Mouse (Mus musculus): ENCODE measurements around the gene 4933425L06Rik.

Gene 4933425L06Rik

GRCm38 (mm10) chr13:105081862-105082261 is at the start of gene 4933425L06Rik:
4933425L06Rik (plus strand) TSS chr13:105082122.
- no peak for DNase-seq (ENCODE audit: low read depth in 2 of 2, low spot score in 2 of 2)

- no peak for DNase-seq (ENCODE audit: low read depth in 2 of 2, low spot score in 2 of 2)
These were observed 44.1 kb upstream of the 4933425L06Rik start for GRCm38 (mm10) chr13:105037816-105038215.

- no peak for DNase-seq (ENCODE audit: low read depth in 2 of 2, low spot score in 2 of 2)
These were observed 43.6 kb upstream of the 4933425L06Rik start for GRCm38 (mm10) chr13:105038334-105038733.

- DNase-seq (ENCODE audit: low read depth in 2 of 2, low spot score in 2 of 2): no peak
These were observed 38.0 kb upstream of the 4933425L06Rik start for GRCm38 (mm10) chr13:105043882-105044281.

GRCm38 (mm10) chr13:105047377-105047776 is 34.5 kb upstream of the 4933425L06Rik start:
- DNase-seq (ENCODE audit: low read depth in 2 of 2, low spot score in 2 of 2): no peak

GRCm38 (mm10) chr13:105048662-105049061 is 33.3 kb upstream of the 4933425L06Rik start:
- no peak for DNase-seq (ENCODE audit: low read depth in 2 of 2, low spot score in 2 of 2)

- no peak for DNase-seq (ENCODE audit: low read depth in 2 of 2, low spot score in 2 of 2)
These were observed 30.5 kb upstream of the 4933425L06Rik start for GRCm38 (mm10) chr13:105051432-105051831.

DNA sequence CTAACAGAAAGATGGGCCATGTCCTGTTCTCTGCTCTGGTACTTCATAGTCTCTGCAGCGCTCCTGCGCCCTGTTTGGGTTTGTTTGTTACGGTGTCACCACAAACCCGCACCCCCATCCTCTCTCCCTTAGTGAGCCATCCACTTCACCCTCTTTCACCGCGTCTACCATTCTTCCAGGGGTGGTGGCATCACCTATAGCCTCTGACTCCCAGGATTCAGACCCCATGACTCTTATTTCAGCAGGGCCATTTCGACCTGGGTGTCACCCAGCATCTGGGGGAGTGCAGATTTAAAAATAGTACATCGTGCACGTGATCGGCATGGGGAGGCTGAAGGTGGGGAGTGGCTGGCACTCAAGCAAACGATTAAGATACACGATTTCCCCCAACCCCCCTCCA is 28.3 kb upstream of the 4933425L06Rik start:
- no peak for DNase-seq (ENCODE audit: low read depth in 2 of 2, low spot score in 2 of 2)

GRCm38 (mm10) chr13:105054181-105054940 is 27.6 kb upstream of the 4933425L06Rik start, which contains the start of gene Rgs7bp:
Rgs7bp (minus strand) TSS chr13:105054930.
- no peak for DNase-seq (ENCODE audit: low read depth in 2 of 2, low spot score in 2 of 2)

GRCm38 (mm10) chr13:105054941-105055309 is 27.0 kb upstream of the 4933425L06Rik start:
- no peak for DNase-seq (ENCODE audit: low read depth in 2 of 2, low spot score in 2 of 2)

- DNase-seq (ENCODE audit: low read depth in 2 of 2, low spot score in 2 of 2): no peak
These were observed 26.5 kb upstream of the 4933425L06Rik start for GRCm38 (mm10) chr13:105055374-105055773.

- no peak for DNase-seq (ENCODE audit: low read depth in 2 of 2, low spot score in 2 of 2)
These were observed 15.8 kb upstream of the 4933425L06Rik start for GRCm38 (mm10) chr13:105066119-105066518.

DNA sequence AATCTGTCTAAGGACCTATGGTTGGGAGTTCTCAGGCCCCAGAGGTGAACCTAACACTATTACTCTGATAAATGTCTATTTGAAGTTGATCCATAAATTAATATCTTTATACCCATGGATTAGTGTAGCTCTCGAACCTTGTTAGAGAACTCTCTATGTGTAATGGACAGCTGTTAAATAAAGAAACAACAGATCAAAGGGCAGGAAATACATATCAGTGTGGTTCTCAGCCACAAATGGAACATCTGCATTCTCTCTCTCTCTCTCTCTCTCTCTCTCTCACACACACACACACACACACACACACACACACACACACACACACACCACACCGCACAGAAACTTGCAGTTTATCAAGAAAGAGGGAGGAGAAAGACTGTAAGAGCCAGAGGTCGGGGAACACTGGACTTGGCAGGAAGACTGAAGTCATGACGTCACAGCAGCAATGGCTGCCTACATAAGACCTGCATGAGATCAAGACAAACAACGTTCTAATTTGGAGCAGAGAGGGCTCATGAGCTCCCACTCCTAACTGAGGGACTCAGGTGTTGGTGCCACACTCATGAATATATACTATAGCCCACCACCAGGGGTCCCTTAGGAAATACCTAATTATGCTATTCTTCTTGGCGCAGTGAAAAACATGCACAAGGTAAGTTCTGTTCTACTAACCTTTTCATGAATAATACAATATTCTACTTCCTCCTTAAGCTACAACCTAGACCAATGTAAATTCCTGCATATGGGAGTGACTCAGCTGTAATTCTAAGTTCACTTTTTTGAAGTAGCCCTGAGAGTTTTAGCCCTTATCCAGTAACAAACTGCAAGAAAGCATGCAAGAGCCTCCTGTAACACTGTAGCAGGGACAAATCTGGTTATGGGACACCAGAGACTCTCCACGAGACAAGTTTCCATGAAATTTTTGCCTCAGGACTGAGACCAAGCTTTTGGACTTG is 14.8 kb upstream of the 4933425L06Rik start:
- no peak for DNase-seq (ENCODE audit: low read depth in 2 of 2, low spot score in 2 of 2)

- DNase-seq (ENCODE audit: low read depth in 2 of 2, low spot score in 2 of 2): no peak
These were observed 7.4 kb downstream of the 4933425L06Rik start for GRCm38 (mm10) chr13:105089276-105089675.

DNA sequence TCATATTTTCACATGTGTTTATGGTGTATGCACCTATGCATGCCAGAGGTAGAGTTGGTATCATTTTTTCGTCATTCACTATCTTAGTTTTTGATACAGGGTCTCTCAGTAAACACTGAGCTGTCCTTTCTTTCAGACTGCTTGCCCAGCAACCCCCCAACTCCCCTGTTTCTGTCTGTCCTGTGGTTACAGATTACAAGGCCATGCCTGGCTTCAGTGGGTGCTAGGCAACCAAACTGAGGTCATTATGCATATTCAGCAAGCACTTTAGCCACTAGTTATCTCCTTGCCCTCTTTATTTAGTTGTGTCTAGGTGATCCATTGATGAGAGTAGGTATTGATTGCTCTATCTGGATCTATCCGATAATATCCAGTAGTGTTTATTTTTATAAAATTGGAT is 14.4 kb downstream of the 4933425L06Rik start:
- no peak for DNase-seq (ENCODE audit: low read depth in 2 of 2, low spot score in 2 of 2)

- no peak for DNase-seq (ENCODE audit: low read depth in 2 of 2, low spot score in 2 of 2)
These were observed 18.8 kb downstream of the 4933425L06Rik start for GRCm38 (mm10) chr13:105100705-105101104.

GRCm38 (mm10) chr13:105104385-105104784 is 22.5 kb downstream of the 4933425L06Rik start:
- no peak for DNase-seq (ENCODE audit: low read depth in 2 of 2, low spot score in 2 of 2)

DNA sequence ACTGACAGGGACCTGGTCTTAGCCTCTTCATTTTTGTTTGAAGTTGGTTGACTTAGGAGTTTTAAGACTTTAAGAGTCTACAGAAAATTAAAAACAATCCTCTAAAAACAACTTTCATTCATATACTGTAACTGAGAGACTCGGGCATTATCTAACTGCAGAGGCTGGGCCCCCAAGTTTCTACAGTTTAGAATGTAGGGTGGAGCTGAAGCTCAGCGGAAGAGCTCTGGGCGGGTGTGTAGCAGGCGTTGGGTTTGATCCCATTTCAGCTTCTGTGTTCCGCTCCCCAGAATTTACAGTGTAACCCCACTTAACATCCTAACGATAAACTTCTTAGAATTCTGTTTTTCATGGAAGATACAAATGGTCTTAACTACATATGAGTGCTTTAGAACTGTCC is 29.7 kb downstream of the 4933425L06Rik start:
- DNase-seq (ENCODE audit: low read depth in 2 of 2, low spot score in 2 of 2): no peak

- DNase-seq (ENCODE audit: low read depth in 2 of 2, low spot score in 2 of 2): no peak
These were observed 39.7 kb downstream of the 4933425L06Rik start for GRCm38 (mm10) chr13:105121617-105122016.

- DNase-seq (ENCODE audit: low read depth in 2 of 2, low spot score in 2 of 2): no peak
These were observed 40.2 kb downstream of the 4933425L06Rik start for GRCm38 (mm10) chr13:105122092-105122491.

DNA sequence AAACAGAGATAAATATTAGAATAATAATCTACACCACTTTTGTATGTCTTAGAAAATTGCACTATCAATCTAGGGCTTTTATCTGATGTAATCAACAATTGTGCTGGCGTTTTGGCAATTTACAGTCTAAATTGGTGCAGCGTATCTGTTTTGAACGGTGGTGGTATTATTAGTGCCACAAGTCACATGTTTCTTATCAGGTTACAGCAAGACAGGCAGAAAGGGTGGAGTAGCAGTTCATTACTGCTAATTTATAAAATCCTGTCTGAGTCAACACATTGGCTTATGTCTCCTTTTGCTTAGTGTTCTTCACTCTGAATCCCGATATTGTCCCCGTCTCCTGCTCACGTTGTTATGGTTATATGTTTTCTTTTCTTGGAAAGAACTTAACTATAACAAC is 48.2 kb downstream of the 4933425L06Rik start:
- no peak for DNase-seq (ENCODE audit: low read depth in 2 of 2, low spot score in 2 of 2)

DNA sequence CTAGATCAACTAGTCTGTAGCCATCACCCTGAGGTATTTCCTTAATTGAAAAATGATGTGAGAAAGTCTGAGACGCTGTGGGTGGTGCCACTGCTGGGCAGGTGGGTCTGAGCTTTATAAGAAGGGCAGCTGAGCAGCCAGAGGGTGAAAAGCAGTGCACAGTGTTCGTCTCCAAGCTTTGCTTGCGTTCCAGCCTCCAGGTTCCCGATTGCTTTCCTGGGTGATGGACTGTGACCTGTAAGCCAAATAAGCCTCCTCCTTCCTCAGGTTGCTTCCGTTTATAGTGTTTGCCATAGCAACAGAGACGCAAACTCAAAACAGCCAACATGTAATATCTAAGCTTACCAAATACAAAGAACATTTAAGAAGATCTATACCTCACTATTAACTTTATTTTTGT is 50.4 kb downstream of the 4933425L06Rik start:
- no peak for DNase-seq (ENCODE audit: low read depth in 2 of 2, low spot score in 2 of 2)
